Mouse (Mus musculus) activated CD4-positive, CD25-positive, alpha-beta regulatory T cell, adult 4 months (primary cell): ENCODE results near the gene Dyrk1b. TPM values are rescaled to one million over a fixed set of nuclear protein-coding genes. Genes with fewer than 3 reads are reported as not detected.
"Not testable (repeated sequence)": the region's sequence is repeated elsewhere in the genome, so short reads cannot be mapped to it uniquely, and the experiment has no call there.

Source experiments
- ATAC-seq: one replicate; pipeline ENCODE4 v1.8.0; 2017
- polyA plus RNA-seq, 2 experiments: library from polyadenylated mRNA; unstranded; fragments of 100-300 nt; shearing (Covaris generic); gene quantifications; one replicate each; pipeline ENCODE4 v1.2.1; 2017

Dyrk1b gene
- polyA plus RNA-seq: 1 to 10 TPM; 1.2 to 1.5 TPM

DNA sequence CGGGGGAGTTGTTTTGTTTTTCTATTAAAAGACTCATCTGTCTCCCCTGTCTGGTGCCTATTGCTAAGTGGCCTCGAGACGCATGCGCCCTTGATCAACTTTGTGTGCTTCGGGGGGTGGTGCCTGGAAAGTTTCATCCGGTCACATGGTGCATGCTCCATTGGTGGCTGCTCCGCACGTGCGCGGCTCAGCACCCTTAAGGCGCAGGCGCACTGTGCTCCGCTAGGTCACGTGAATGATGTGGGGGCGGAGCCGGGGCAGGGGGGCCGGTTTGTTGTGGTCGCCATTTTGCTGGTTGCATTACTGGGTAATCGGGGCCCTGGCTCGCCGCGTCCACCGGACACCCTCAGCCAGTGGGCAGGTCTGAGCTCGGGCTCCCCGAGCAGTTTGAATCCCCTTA is at the start of gene Dyrk1b:
Gene Dyrk1b, plus strand, starts transcription at position 242 of the 400 bp plus-strand sequence.
- ATAC-seq: peak; percentile 85

GRCm38 (mm10) chr7:28137613-28138012 is 41.7 kb upstream of the Dyrk1b start:
- ATAC-seq: no peak

DNA sequence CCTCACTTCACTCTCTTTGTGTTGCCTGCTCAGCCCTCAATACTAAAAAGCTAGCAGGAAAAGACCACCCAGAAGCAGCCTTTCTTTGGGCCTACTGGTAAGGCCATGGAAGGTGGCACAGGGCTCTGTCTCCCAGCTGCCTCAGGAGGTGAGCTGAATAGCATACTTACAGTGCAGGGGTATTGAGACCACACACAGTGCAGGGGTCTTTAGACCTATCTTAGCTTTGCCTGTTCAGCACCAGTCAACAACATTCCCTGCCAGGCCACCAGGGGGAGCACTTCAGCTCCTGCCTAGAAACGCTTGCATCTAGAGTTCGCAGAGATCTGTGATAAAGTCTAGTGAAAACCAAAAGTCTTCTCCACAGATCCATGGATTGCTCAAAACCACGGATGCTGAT is 31.0 kb upstream of the Dyrk1b start:
- no peak for ATAC-seq

GRCm38 (mm10) chr7:28149841-28150240 is 29.4 kb upstream of the Dyrk1b start:
- ATAC-seq: no peak

GRCm38 (mm10) chr7:28151584-28152221 is 27.6 kb upstream of the Dyrk1b start:
- no peak for ATAC-seq

GRCm38 (mm10) chr7:28153595-28153994 is 25.7 kb upstream of the Dyrk1b start:
- ATAC-seq: not testable (repeated sequence)

DNA sequence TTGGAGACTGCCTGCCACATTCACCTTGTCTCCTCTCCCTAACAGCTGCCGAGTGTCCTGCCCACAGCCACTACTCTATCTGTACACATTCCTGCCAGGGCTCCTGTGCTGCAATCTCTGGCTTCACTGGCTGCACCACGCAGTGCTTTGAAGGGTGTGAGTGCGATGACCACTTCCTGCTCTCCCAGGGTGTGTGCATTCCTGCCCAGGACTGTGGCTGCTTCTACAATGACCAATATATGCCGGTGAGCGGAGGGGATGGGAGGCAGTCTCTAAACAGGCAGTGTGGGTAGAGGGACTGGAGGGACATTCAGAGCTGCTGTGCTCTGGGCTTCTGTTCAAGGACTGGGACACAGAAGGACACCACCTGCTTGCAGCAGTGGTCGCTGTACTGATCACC is 20.0 kb upstream of the Dyrk1b start:
- no peak for ATAC-seq

DNA sequence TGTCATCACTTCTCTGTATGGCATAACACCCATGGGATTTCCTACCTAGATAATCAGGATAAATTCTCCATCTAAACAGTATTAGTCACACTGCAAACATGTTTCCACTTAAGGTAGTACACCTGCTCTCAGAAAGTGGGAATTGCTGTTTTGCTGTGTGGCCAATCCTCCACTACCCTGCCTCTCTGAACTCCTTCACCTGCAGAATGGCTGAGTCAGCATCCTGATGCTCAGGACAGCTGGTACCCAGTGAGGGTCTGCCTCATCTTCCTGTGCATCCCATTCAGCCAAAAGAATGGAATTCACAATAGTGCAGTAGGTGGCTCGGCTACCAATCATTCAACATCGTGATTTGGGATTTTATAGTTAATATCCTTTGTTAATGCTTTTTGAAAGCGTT is 19.4 kb upstream of the Dyrk1b start:
- no peak for ATAC-seq

DNA sequence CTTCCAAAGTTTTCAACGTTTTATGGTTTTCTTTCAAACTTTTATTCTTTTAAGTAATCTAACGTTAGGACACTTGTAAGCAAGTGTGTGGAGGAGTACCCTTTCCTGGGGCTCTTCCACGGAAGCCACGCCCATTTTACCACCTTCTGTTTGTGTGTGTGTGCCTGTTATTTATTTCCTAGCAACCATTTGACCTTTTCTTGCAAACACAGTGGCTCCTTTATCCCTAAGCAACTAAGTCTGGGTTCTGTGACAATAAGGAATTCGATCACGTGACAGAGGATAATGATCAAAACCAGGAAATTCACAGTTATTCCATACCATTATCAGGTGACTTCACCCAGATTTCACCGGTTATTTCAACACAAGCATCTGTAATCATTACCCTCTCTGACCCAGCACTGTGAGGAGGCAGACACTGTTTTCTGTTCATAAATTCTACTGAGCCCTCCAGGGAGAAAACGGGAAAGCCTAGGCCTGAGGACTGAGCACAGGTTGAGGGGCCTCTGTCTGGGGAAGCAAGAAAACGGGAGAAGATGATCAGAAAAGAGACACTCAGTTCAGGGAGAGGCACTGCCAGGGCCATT is 18.0 kb upstream of the Dyrk1b start:
- no peak for ATAC-seq

DNA sequence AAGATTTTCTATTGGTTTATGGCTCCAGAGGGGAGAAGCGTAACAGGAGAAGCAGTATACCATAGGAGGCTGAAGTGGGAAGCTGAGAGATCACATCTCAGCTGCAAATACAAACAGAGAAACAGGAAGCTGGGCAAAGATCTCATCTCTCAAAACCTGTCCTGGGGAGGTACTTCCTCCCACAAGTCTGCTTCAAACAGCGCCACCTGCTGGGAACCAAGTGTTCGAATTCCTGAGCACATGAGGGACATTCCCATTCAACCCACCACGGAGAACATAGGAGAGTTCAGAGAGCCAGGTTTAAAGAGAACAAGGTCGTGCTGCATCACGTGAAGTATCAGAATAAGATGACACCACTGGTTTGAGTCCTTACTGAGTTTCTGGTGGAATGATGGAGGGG is 13.9 kb upstream of the Dyrk1b start:
- no peak for ATAC-seq

DNA sequence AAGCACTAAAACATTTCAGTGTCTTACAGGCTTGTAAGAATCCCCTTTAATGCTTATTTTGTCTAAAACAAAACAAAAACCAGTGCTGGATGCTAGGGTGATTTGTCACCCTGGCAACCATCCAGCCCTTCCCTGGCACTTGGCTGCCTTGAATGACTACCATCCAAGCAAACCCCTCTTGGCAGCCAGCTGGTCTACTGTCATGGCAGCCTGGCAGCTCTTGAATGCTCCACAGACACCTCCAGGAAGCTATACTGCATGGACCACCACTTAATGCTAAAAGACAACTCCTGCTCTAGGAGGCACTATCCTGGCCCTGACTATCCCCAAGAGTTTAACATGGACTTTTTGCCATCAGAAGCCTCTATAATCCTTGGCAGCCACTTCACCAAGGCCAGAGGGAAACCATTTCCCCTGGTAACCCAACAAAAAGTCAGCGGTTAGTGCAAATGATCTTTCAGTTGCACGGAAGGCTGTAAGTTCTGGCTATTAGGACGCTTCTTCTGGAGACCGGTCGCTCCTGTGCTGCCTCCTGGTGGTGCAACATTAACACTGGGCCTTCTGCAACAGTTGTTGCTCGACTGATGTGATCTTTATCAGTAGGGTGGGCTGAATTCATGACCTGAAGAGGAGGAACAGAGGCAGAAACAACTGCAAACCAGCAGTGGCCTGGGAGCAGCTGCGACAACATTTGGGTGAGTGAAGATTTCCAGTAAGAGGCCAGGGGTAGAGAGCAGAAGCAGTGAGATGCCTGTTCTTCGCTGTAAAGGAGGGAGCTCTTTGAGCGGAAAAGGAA is 10.8 kb upstream of the Dyrk1b start:
- peak; percentile 38 for ATAC-seq

DNA sequence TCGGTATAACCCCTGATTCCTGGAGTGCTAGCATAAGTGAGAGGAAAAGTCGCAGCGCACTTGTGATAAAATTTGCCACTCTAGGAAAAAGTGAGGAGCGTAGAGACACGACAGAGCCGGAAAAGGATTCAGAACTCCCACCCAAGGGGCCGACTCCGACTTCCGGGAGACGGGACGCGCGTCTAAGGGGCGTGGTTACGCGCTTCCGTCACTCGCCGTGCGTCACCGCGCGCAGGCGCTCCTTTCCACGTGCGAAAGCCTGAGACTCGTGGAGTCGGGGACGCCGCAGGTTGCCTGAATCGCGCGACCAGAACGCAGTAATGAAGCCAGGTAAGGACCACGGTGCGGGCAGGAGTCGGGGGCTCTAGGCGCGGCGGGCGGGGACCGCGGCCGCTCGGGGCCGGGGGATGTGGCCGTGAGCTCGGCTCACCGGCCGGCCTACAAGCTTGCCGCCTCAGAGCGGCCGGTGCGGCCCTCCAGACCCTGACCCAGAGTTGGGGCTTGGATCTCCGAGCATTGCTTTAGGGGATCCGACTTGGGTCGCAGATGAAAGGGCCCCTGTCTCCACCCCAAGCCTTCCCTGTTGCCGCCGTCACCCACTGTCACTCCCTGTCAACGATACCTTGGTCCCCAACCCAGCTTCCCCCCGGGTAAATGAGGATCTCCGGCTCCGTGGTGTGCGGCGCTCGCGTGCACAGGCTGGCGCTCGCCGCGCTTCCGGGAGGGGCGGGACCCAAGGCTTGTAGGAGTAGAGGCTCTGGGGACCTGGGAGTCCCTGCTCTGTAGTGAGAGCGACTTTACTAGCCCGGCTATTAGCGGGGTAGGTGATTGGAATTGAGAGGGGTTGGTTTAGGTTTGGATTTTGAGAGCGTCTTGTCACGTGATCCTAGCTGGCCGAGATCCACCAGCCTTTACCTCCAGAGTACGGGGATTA is 9.5 kb upstream of the Dyrk1b start, which contains the start of gene Fbl:
Gene Fbl, plus strand, starts transcription at position 222 of the 934 bp plus-strand sequence.
- ATAC-seq: peak; percentile 84

DNA sequence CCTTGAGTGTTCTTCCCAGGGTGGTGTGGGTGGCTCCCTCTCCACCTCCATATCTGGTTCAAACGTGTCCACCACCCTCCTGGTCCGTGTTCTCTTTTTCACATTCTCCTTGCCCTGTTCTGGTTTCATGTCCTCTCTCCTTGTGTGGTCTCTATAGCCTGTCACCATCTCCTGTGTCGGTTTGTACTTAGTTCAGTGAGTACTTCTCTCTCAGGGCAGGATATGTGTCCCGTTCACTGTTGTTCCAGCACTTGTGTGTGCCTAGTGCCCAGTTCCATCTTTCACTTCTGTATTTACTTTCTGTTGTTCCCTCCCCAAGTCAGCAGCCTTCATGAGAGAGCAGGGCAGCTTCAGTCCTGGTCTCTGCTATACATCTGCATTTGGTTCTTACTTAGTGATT is 3.9 kb upstream of the Dyrk1b start:
- ATAC-seq: no peak

- ATAC-seq: peak; percentile 92
Measured at GRCm38 (mm10) chr7:28179741-28180377, 590 bp downstream of the Dyrk1b start.

GRCm38 (mm10) chr7:28180890-28181289 is 1.6 kb downstream of the Dyrk1b start:
- no peak for ATAC-seq

GRCm38 (mm10) chr7:28181376-28181775 is 2.1 kb downstream of the Dyrk1b start:
- no peak for ATAC-seq

GRCm38 (mm10) chr7:28182320-28182719 is 3.1 kb downstream of the Dyrk1b start:
- no peak for ATAC-seq

DNA sequence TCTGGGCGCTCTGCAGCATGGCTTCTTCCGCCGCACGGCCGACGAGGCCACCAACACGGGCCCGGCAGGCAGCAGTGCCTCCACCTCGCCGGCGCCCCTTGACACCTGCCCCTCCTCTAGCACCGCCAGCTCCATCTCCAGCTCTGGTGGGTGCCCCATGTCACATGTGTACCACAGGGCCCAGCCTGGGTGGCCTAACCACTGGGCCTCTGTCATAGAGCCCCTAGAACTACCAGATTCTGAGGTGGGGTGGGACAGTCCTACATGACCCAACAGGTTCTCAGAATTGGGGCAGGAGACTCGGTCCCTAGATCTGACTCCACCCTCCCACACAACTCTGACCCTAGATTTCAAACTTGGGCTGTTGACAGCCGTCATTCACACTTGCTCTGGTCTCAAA is 6.6 kb downstream of the Dyrk1b start:
- ATAC-seq: no peak

DNA sequence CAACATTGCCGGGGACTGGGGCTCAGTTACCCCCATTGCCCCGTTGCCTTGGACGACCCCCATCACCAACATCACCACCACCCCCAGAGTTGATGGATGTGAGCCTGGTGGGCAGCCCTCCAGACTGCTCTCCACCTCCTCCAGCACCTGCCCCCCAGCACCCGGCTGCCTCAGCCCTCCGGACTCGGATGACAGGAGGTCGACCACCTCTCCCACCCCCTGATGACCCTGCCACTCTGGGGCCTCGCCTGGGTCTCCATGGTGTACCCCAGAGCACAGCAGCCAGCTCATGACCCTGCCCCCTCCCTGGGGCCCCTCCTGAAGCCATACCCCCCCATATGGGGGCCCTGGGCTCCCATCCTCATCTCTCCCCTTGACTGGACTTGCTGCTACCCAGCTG is 7.4 kb downstream of the Dyrk1b start:
- no peak for ATAC-seq

DNA sequence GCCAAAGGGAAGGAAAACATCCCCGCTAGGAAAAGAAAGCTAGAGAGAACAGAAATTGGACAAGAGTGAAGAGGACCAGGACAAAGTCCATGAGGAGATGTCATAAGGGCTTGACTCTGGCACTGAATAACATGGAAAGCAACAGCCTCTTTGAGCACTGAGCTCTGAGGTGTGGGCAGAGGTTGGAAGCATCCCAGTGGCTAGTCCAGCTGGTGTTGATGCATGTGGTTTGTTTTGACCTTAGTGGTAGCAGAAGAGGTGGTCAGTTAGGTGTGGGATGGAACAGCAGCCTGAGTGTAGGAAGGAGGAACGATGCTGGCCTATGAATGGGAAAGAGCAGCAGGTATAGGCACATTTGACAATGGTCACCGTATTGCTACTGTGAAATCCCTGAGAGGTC is 12.2 kb downstream of the Dyrk1b start:
- ATAC-seq: no peak

GRCm38 (mm10) chr7:28191903-28192302 is 12.6 kb downstream of the Dyrk1b start:
- no peak for ATAC-seq
